ENCODE assay signal across 11 mouse cellular contexts in genomic region chr14:77297039-77297438, GRCm38 (mm10).
A peak's percentile ranks its signal among the peaks of the same experiment; 100 is the strongest.
DNase-seq lines count a peak whose midpoint lies in the region; ATAC-seq lines count a peak whose summit lies in the region.
"Had no signal": no experiment of that assay in that cellular context is flagged by ENCODE, and none has a peak within 500 bp of the region (broad histone marks: within the 10 kb centered on the region; RNA-seq: fewer than 3 reads in every experiment).

No protein-coding gene starts in this region.

- H3K36me3 ChIP-seq in heart, embryonic 12.5 days: no peaks in the 10 kb centered on the region
- H3K36me3 ChIP-seq in midbrain, embryonic 10.5 days: no peaks in the 10 kb centered on the region
- H3K36me3 ChIP-seq: embryonic facial prominence, embryonic 13.5 days had no signal

- no peaks in the 10 kb centered on the region for H3K4me1 ChIP-seq in heart, embryonic 12.5 days (replicated peaks)
- no peaks in the 10 kb centered on the region for H3K4me1 ChIP-seq in midbrain, embryonic 10.5 days
- H3K4me1 ChIP-seq: embryonic facial prominence, embryonic 13.5 days had no signal

- H3K4me2 ChIP-seq in heart, embryonic 12.5 days: no peak overlapping the region
- H3K4me2 ChIP-seq: embryonic facial prominence, embryonic 13.5 days had no signal

- no peak overlapping the region for H3K9ac ChIP-seq in heart, embryonic 12.5 days
- H3K9ac ChIP-seq: embryonic facial prominence, embryonic 13.5 days had no signal

- peak; percentile 32 for DNase-seq in cerebellum, adult 9-10 months
- DNase-seq in cerebellum, adult 11 months: no peak
- peak; percentile 8 for DNase-seq in heart, postnatal 4 days
- DNase-seq in ES-CJ7 (ENCODE audit: low read depth, low spot score): peak; percentile 81
- peak; percentile 47 for DNase-seq in left cerebral cortex, adult 11 months (ENCODE audit: low spot score)
- no peak for DNase-seq in adrenal gland, adult 8-10 months
- DNase-seq in midbrain, embryonic 10.5 days (ENCODE audit: low spot score): no peak
- DNase-seq: thymus, postnatal 25 days had no signal

- H3K27me3 ChIP-seq in heart, embryonic 12.5 days (replicated peaks): no peaks in the 10 kb centered on the region
- no peaks in the 10 kb centered on the region for H3K27me3 ChIP-seq in midbrain, embryonic 10.5 days (ENCODE audit: low read depth, poor library complexity, severe bottlenecking)
- H3K27me3 ChIP-seq: embryonic facial prominence, embryonic 13.5 days had no signal

- no peak overlapping the region for H3K4me3 ChIP-seq in heart, embryonic 12.5 days
- H3K4me3 ChIP-seq in midbrain, embryonic 10.5 days: no peak overlapping the region
- H3K4me3 ChIP-seq: embryonic facial prominence, embryonic 13.5 days had no signal

- H3K9me3 ChIP-seq in heart, embryonic 12.5 days (replicated peaks): no peaks in the 10 kb centered on the region
- H3K9me3 ChIP-seq in midbrain, embryonic 10.5 days (replicated peaks): no peaks in the 10 kb centered on the region
- H3K9me3 ChIP-seq: embryonic facial prominence, embryonic 13.5 days had no signal

- H3K27ac ChIP-seq in heart, embryonic 12.5 days (ENCODE audit: poor library complexity, severe bottlenecking): no peak overlapping the region
- no peak overlapping the region for H3K27ac ChIP-seq in midbrain, embryonic 10.5 days (replicated peaks)
- H3K27ac ChIP-seq: embryonic facial prominence, embryonic 13.5 days had no signal

- no peak for ATAC-seq in heart, embryonic 12.5 days (ENCODE audit: insufficient number of reproducible peaks, low FRiP score)
- ATAC-seq: lung, postnatal 0 days had no signal

- WGBS in heart, embryonic 12.5 days: 75% methylated on average over 4 of the region's 4 CpGs
- WGBS in midbrain, embryonic 10.5 days: 70% methylated on average over 4 of the region's 4 CpGs

Comparison
In these comparisons a context has a peak if more than half of its experiments do, and no peak if none do; other contexts are left out.
1. DNase-seq: peak in cerebellum, adult 9-10 months (single experiment), heart, postnatal 4 days (single experiment), ES-CJ7 (single experiment) and left cerebral cortex, adult 11 months (single experiment); none in cerebellum, adult 11 months (single experiment), adrenal gland, adult 8-10 months (single experiment) and midbrain, embryonic 10.5 days (single experiment).